ENCODE assay signal across 14 mouse cellular contexts in the genomic region with DNA sequence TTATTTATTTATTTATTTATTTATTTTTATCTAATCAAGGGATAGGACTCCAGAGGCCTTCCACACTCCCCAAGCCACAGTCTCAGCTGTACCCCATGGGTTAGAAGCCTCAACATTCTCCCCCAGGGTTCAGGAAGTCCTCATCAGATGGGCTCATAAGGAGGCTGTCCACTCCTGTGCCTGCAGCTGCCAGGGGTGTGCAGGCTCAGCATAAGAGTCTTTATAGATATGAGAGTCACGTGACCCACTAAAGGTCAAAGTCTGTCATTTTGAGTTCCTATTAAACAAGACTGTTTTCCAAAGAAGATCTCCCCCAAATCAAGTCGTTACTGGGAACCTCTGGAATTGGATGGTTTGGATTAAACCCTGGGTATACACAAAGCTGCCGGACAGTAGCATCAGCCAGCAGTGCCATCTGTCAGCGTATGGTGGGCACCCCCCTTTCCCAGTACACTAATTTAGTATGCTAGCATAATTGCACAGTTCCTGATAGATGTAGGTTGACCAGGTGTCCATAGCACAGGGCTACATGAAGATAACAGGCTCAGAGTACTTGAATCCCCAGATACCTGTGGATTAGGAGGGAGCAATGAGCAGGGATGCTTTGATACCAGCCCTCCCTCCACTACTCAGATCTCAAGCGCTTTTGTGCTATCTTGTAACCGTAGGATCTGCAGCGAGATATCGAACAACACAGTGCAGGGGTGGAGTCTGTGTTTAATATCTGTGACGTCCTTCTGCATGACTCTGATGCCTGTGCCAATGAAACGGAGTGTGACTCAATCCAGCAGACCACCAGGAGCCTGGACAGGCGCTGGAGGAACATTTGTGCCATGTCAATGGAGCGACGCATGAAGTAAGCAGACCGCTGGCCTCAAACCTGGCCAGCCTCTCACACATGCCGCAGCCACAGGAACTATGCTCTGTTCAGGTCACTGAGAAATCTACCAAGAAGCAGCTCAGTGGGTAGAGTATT.
DNase-seq lines count a peak whose midpoint lies in the region; ATAC-seq and TF ChIP-seq lines count a peak whose summit lies in the region.
"Had no signal": no experiment of that assay in that cellular context is flagged by ENCODE, and none has a peak within 500 bp of the region (broad histone marks: within the 10 kb centered on the region; RNA-seq: fewer than 3 reads in every experiment).

No protein-coding gene starts in this region.

- no peak overlapping the region for H3K4me3 ChIP-seq in lung, embryonic 14.5 days (ENCODE audit: low read depth, low read length)
- no peak overlapping the region for H3K4me3 ChIP-seq in intestine, embryonic 15.5 days (replicated peaks)
- H3K4me3 ChIP-seq: forebrain, embryonic 12.5 days; limb, embryonic 12.5 days had no signal

- H3K27me3 ChIP-seq in lung, embryonic 14.5 days (ENCODE audit: insufficient read depth, low read length): no peaks in the 10 kb centered on the region
- H3K27me3 ChIP-seq in intestine, embryonic 15.5 days (replicated peaks): no peaks in the 10 kb centered on the region
- H3K27me3 ChIP-seq: forebrain, embryonic 12.5 days; limb, embryonic 12.5 days had no signal

- TF ChIP-seq CTCF in lung, embryonic 14.5 days (IDR thresholded peaks at IDR 0.05; ENCODE audit: low read depth): no peak

- no peak overlapping the region for H3K9ac ChIP-seq in lung, embryonic 14.5 days
- no peak overlapping the region for H3K9ac ChIP-seq in intestine, embryonic 15.5 days
- H3K9ac ChIP-seq: forebrain, embryonic 12.5 days; limb, embryonic 12.5 days had no signal

- H3K9me3 ChIP-seq in lung, embryonic 14.5 days (ENCODE audit: low read depth, low read length): no peaks in the 10 kb centered on the region
- no peaks in the 10 kb centered on the region for H3K9me3 ChIP-seq in intestine, embryonic 15.5 days
- H3K9me3 ChIP-seq: forebrain, embryonic 12.5 days; limb, embryonic 12.5 days had no signal

- peaks cover 44% of the 10 kb centered on the region for H3K36me3 ChIP-seq in lung, embryonic 14.5 days (ENCODE audit: insufficient read depth)
- 0 out of 2 replicates have a peak, but pooled peaks cover 2% of the 10 kb centered on the region for H3K36me3 ChIP-seq in intestine, embryonic 15.5 days

- H3K27ac ChIP-seq in lung, embryonic 14.5 days (ENCODE audit: low read depth): no peak overlapping the region
- H3K27ac ChIP-seq in intestine, embryonic 15.5 days: no peak overlapping the region
- H3K27ac ChIP-seq: forebrain, embryonic 12.5 days; limb, embryonic 12.5 days had no signal

- peak; percentile 38; the same call in 1 of the 2 replicates for ATAC-seq in lung, embryonic 14.5 days (ENCODE audit: insufficient read depth)
- ATAC-seq in intestine, embryonic 15.5 days: peak; percentile 81
- ATAC-seq in erythroid progenitor cell, adult 5-6 weeks (replicated peaks; ENCODE audit: low FRiP score, poor library complexity, severe bottlenecking): no peak

- WGBS in lung, embryonic 14.5 days: 79% methylated on average over 15 of the region's 15 CpGs
- WGBS in intestine, embryonic 15.5 days: 81% methylated on average over 15 of the region's 15 CpGs

- H3K4me2 ChIP-seq in lung, embryonic 14.5 days: no peak overlapping the region
- H3K4me2 ChIP-seq in intestine, embryonic 15.5 days (replicated peaks): no peak overlapping the region
- H3K4me2 ChIP-seq: forebrain, embryonic 12.5 days; limb, embryonic 12.5 days had no signal

- H3K4me1 ChIP-seq in lung, embryonic 14.5 days (ENCODE audit: insufficient read depth): 0 out of 2 replicates have a peak, but pooled peaks cover 2% of the 10 kb centered on the region
- 0 out of 2 replicates have a peak, but pooled peaks cover 4% of the 10 kb centered on the region for H3K4me1 ChIP-seq in intestine, embryonic 15.5 days (replicated peaks)
- H3K4me1 ChIP-seq: forebrain, embryonic 12.5 days; limb, embryonic 12.5 days had no signal

- peak; percentile 88 for DNase-seq in heart, adult 11 months
- no peak for DNase-seq in heart, postnatal 4 days
- no peak for DNase-seq in lung, embryonic 14.5 days
- DNase-seq in lung, postnatal 4 days: no peak
- DNase-seq in CD4-positive helper T cell, adult 2 months (ENCODE audit: low read depth, low spot score): peak; percentile 14
- no peak for DNase-seq in layer of hippocampus, postnatal 36 days
- DNase-seq: gastrocnemius, postnatal 10 days; heart, postnatal 36 days; right cerebral cortex, postnatal 14 days; thymus, postnatal 14 days had no signal

Comparison
In these comparisons a context has a peak if more than half of its experiments do, and no peak if none do; other contexts are left out.
1. DNase-seq: peak in heart, adult 11 months (single experiment) and CD4-positive helper T cell, adult 2 months (single experiment); none in heart, postnatal 4 days (single experiment), lung, embryonic 14.5 days (single experiment), lung, postnatal 4 days (0 of 2) and layer of hippocampus, postnatal 36 days (0 of 2).